Mouse (Mus musculus) intestine, embryonic 16.5 days (tissue): ENCODE measurements at regions not wholly inside any gene's neighbourhood (a gene's known extent, or its start where the extent isn't known, plus 50 kb on each side); places are given as distances from the start of the nearest gene placed in this dataset.

Experiments used
- ATAC-seq: fragments of 200-750 bp; cut with Nextera tagmentation; 2 replicates; pipeline ENCODE4 v1.8.0; 2017; ENCODE audit warnings: moderate TSS enrichment, moderate library complexity
- H3K27ac ChIP-seq: fragments of 300-500 bp; sonication (generic); 2 replicates; pipeline ENCODE4 v1.5.1; 2014; ENCODE audit warnings: mild to moderate bottlenecking, low read length
- H3K27me3 ChIP-seq: fragments of 300-500 bp; sonication (generic); replicated peaks from 2 replicates; pipeline ENCODE4 v1.6.1; 2014; ENCODE audit warnings: low read length, control low read depth, mixed read lengths; ENCODE audit not compliant: control insufficient read depth, insufficient read depth
- H3K36me3 ChIP-seq: fragments of 300-500 bp; sonication (generic); 2 replicates; pipeline ENCODE4 v1.6.1; 2014; ENCODE audit warnings: low read length, control low read depth; ENCODE audit not compliant: control insufficient read depth, insufficient read depth
- H3K4me1 ChIP-seq: fragments of 300-500 bp; sonication (generic); 2 replicates; pipeline ENCODE4 v1.6.1; 2014; ENCODE audit warnings: low read length, control low read depth, mixed read lengths; ENCODE audit not compliant: control insufficient read depth, insufficient read depth
- H3K4me2 ChIP-seq: fragments of 300-500 bp; sonication (generic); 2 replicates; pipeline ENCODE4 v1.6.1; 2014; ENCODE audit warnings: low read depth, low read length, control low read depth
- H3K4me3 ChIP-seq: fragments of 300-500 bp; sonication (generic); 2 replicates; pipeline ENCODE4 v1.5.1; 2014; ENCODE audit warnings: mild to moderate bottlenecking, low read length
- H3K9ac ChIP-seq: fragments of 300-500 bp; sonication (generic); 2 replicates; pipeline ENCODE4 v1.6.1; 2014; ENCODE audit warnings: low read depth, low read length
- H3K9me3 ChIP-seq: fragments of 300-500 bp; sonication (generic); 2 replicates; pipeline ENCODE4 v1.6.1; 2016; ENCODE audit warnings: low read length, control low read depth; ENCODE audit not compliant: control insufficient read depth
- WGBS: fragments of 180-500 bp; shearing (Covaris S2); extraction: QIAGEN DNeasy Blood & Tissue Kit; methylation state at CpG from one replicate; pipeline ENCODE4 v1.1.7; 2014; 5-methylcytosine and 5-hydroxymethylcytosine counted together

GRCm38 (mm10) chr13:47298010-47298409 lies 175.6 kb downstream of the Rnf144b start:
- H3K4me1 ChIP-seq: no peaks in the 10 kb centered on the region
- H3K9me3 ChIP-seq: no peaks in the 10 kb centered on the region
- H3K4me2 ChIP-seq: no peak overlapping the region
- ATAC-seq: no peak
- H3K27me3 ChIP-seq: no peaks in the 10 kb centered on the region
- H3K27ac ChIP-seq: no peak overlapping the region
- WGBS: 53% methylated on average over 11 of the region's 11 CpGs
- H3K36me3 ChIP-seq: no peaks in the 10 kb centered on the region
- no peak overlapping the region for H3K4me3 ChIP-seq
- H3K9ac ChIP-seq: no peak overlapping the region

- H3K9me3 ChIP-seq: no peaks in the 10 kb centered on the region
- H3K9ac ChIP-seq: no peak overlapping the region
- H3K4me1 ChIP-seq: no peaks in the 10 kb centered on the region
- H3K4me3 ChIP-seq: no peak overlapping the region
- no peaks in the 10 kb centered on the region for H3K36me3 ChIP-seq
- no peak overlapping the region for H3K4me2 ChIP-seq
- WGBS: 77% methylated on average over 2 of the region's 2 CpGs
- no peak overlapping the region for H3K27ac ChIP-seq
- ATAC-seq: no peak
- no peaks in the 10 kb centered on the region; the same call in 1 of the 2 replicates for H3K27me3 ChIP-seq
These were observed 178.0 kb downstream of the Rnf144b start for GRCm38 (mm10) chr13:47300486-47300885.

- Histone ChIP-seq H3K36me3 (no peaks in the 10 kb centered on the region), H3K4me3 (no peak overlapping the region), H3K4me2 (no peak overlapping the region), H3K4me1 (no peaks in the 10 kb centered on the region), H3K27me3 (no peaks in the 10 kb centered on the region; the same call in 1 of the 2 replicates), H3K9ac (no peak overlapping the region), H3K27ac (no peak overlapping the region), H3K9me3 (no peaks in the 10 kb centered on the region)
- ATAC-seq: no peak
- 56% methylated on average over 3 of the region's 3 CpGs for WGBS
These were observed 178.6 kb downstream of the Rnf144b start for GRCm38 (mm10) chr13:47301070-47301469.

- Histone ChIP-seq H3K36me3 (no peaks in the 10 kb centered on the region), H3K27me3 (no peaks in the 10 kb centered on the region), H3K4me2 (no peak overlapping the region), H3K9ac (no peak overlapping the region), H3K9me3 (no peaks in the 10 kb centered on the region), H3K4me3 (no peak overlapping the region), H3K4me1 (no peaks in the 10 kb centered on the region), H3K27ac (no peak overlapping the region)
- 88% methylated on average over 6 of the region's 6 CpGs for WGBS
- no peak for ATAC-seq
These were observed 187.0 kb downstream of the Rnf144b start for GRCm38 (mm10) chr13:47309492-47309891.

- Histone ChIP-seq H3K9ac (no peak overlapping the region), H3K4me2 (no peak overlapping the region), H3K27ac (no peak overlapping the region), H3K27me3 (no peaks in the 10 kb centered on the region), H3K4me1 (no peaks in the 10 kb centered on the region), H3K36me3 (no peaks in the 10 kb centered on the region), H3K9me3 (no peaks in the 10 kb centered on the region), H3K4me3 (no peak overlapping the region)
- WGBS: 12% methylated on average over 7 of the region's 7 CpGs
- no peak for ATAC-seq
These were observed 188.3 kb downstream of the Rnf144b start for GRCm38 (mm10) chr13:47310751-47311202.

GRCm38 (mm10) chr13:47319549-47319948 lies 197.1 kb downstream of the Rnf144b start:
- H3K27me3 ChIP-seq: no peaks in the 10 kb centered on the region
- H3K9ac ChIP-seq: no peak overlapping the region
- ATAC-seq: no peak
- H3K4me2 ChIP-seq: no peak overlapping the region
- no peaks in the 10 kb centered on the region for H3K4me1 ChIP-seq
- no peaks in the 10 kb centered on the region for H3K9me3 ChIP-seq
- no peak overlapping the region for H3K4me3 ChIP-seq
- no peaks in the 10 kb centered on the region for H3K36me3 ChIP-seq
- no peak overlapping the region for H3K27ac ChIP-seq
- WGBS: 70% methylated on average over 8 of the region's 8 CpGs

- Histone ChIP-seq H3K27me3 (no peaks in the 10 kb centered on the region), H3K9me3 (no peaks in the 10 kb centered on the region), H3K36me3 (no peaks in the 10 kb centered on the region), H3K4me1 (no peaks in the 10 kb centered on the region), H3K27ac (no peak overlapping the region), H3K9ac (no peak overlapping the region), H3K4me3 (no peak overlapping the region), H3K4me2 (no peak overlapping the region)
- 80% methylated on average over 1 of the region's 1 CpGs for WGBS
- no peak for ATAC-seq
These were observed 199.4 kb downstream of the Rnf144b start for GRCm38 (mm10) chr13:47321876-47322275.

- Histone ChIP-seq H3K4me2 (no peak overlapping the region), H3K4me1 (no peaks in the 10 kb centered on the region), H3K27ac (peak overlapping the region; percentile 37; the same call in 1 of the 2 replicates), H3K27me3 (no peaks in the 10 kb centered on the region), H3K9ac (no peak overlapping the region), H3K4me3 (no peak overlapping the region), H3K9me3 (no peaks in the 10 kb centered on the region), H3K36me3 (no peaks in the 10 kb centered on the region)
- 45% methylated on average over 16 of the region's 16 CpGs for WGBS
- peak; percentile 74 for ATAC-seq
These were observed 213.7 kb downstream of the Rnf144b start for GRCm38 (mm10) chr13:47335996-47336684.

GRCm38 (mm10) chr13:47336865-47337441 lies 214.5 kb downstream of the Rnf144b start:
- H3K36me3 ChIP-seq: no peaks in the 10 kb centered on the region
- H3K27ac ChIP-seq: 0 out of 2 replicates have a peak overlapping the region, but pooled peaks have one; percentile 37
- no peak for ATAC-seq
- 76% methylated on average over 15 of the region's 15 CpGs for WGBS
- no peaks in the 10 kb centered on the region for H3K9me3 ChIP-seq
- H3K4me3 ChIP-seq: no peak overlapping the region
- no peak overlapping the region for H3K4me2 ChIP-seq
- H3K4me1 ChIP-seq: no peaks in the 10 kb centered on the region
- no peaks in the 10 kb centered on the region for H3K27me3 ChIP-seq
- no peak overlapping the region for H3K9ac ChIP-seq
